Mouse (Mus musculus): ENCODE results near the gene Spag4. TPM values are rescaled to one million over a fixed set of nuclear protein-coding genes. Genes with fewer than 3 reads are reported as not detected.
"Not testable (repeated sequence)": the region's sequence is repeated elsewhere in the genome, so short reads cannot be mapped to it uniquely, and the experiment has no call there.

Gene Spag4
- polyA plus RNA-seq, 1 experiment: 5.9 TPM

DNA sequence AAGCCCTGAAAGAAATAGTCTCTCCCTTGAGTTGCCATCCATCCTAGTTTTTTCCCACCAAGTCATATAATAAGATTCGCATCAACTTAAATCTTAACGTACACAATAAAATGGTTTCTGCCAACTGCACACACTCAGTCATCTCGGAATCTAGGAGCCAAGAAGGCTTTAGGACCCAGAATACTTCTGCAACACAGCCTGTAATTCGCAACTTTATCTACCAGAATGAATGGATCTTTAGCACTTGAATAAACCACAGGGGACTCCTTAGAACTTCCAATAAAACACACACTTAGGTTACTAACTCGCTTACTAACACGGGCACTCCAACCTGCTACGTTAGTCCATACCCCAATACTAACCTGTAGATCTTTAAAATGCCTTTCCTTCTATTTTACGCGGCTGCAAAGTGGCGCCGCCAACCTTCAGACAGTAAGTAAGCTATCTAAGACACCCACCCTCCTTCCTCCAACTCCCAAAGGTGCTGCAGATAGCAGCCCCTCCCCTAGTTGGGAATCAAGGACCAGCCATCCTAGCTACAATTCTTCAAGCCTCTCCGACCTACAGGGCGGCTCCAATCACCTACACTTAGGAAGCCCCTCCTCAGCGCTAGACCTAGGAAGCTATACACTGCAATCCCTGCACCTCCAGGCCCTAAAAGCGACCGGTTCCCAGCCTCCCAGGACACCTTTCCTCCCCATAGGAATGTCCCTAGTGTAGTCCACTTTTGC, 45.8 kb downstream of the Spag4 start:
- DNase-seq (ENCODE audit: low read depth): no peak

- DNase-seq (ENCODE audit: low read depth): no peak
Measured at GRCm38 (mm10) chr2:156111358-156112079, 46.5 kb downstream of the Spag4 start, which contains the start of the genes Cpne1 and Rbm12. TSS of gene Cpne1 (minus strand) at chr2:156111965. TSS of gene Rbm12 (minus strand) at chr2:156111978.

GRCm38 (mm10) chr2:156112080-156112423, 47.1 kb downstream of the Spag4 start:
- not testable (repeated sequence) for DNase-seq (ENCODE audit: low read depth)

- DNase-seq (ENCODE audit: low read depth): no peak
Measured at GRCm38 (mm10) chr2:156119566-156119965, 54.6 kb downstream of the Spag4 start.

Other genes with a start within 250 kb of the Spag4 start
- gene BC029722, start 245.7 kb upstream of the Spag4 start, polyA plus RNA-seq (2012; rRNA removed): 55.2 and 65.8 TPM in 2 replicates
- 85.8 and 109 TPM in 2 replicates for gene Eif6, start 238.2 kb upstream of the Spag4 start, polyA plus RNA-seq (2012; rRNA removed)
- gene Fam83c, start 230.3 kb upstream of the Spag4 start, polyA plus RNA-seq (2012; rRNA removed): not detected in 2 replicates
- 31.7 and 36.7 TPM in 2 replicates for gene Uqcc1, start 134.9 kb upstream of the Spag4 start, polyA plus RNA-seq (2012; rRNA removed)
- gene Gm15557, start 124.4 kb upstream of the Spag4 start, polyA plus RNA-seq (2012; rRNA removed): not detected in 2 replicates
- 1.2 and 1.3 TPM in 2 replicates for gene Gdf5, start 119.8 kb upstream of the Spag4 start, polyA plus RNA-seq (2012; rRNA removed)
- gene Cep250, start 108.7 kb upstream of the Spag4 start, polyA plus RNA-seq (2012; rRNA removed): 15.1 and 18.4 TPM in 2 replicates
- gene 6430550D23Rik, start 57.2 kb upstream of the Spag4 start, polyA plus RNA-seq (2012; rRNA removed): 3.2 and 4.0 TPM in 2 replicates
- 341 and 349 TPM in 2 replicates for gene Ergic3, start 57.1 kb upstream of the Spag4 start, polyA plus RNA-seq (2012; rRNA removed)
- 4.6 and 6.2 TPM in 2 replicates for gene Fer1l4, start 12.2 kb upstream of the Spag4 start, polyA plus RNA-seq (2012; rRNA removed)
- 70.4 and 82.9 TPM in 2 replicates for gene Cpne1, start 46.8 kb downstream of the Spag4 start, polyA plus RNA-seq (2012; rRNA removed)
- gene Rbm12, start 46.8 kb downstream of the Spag4 start, polyA plus RNA-seq (2012; rRNA removed): 10.1 and 12.3 TPM in 2 replicates
- gene Gm28036, start 61.9 kb downstream of the Spag4 start, polyA plus RNA-seq (2012; rRNA removed): 3.5 and 5.1 TPM in 2 replicates
- 316 and 387 TPM in 2 replicates for gene Romo1, start 78.9 kb downstream of the Spag4 start, polyA plus RNA-seq (2012; rRNA removed)
- gene Nfs1, start 79.0 kb downstream of the Spag4 start, polyA plus RNA-seq (2012; rRNA removed): 47.1 and 54.8 TPM in 2 replicates
- 32.5 and 46.7 TPM in 2 replicates for gene Rbm39, start 115.1 kb downstream of the Spag4 start, polyA plus RNA-seq (2012; rRNA removed)
- 21.2 and 22.0 TPM in 2 replicates for gene Phf20, start 131.3 kb downstream of the Spag4 start, polyA plus RNA-seq (2012; rRNA removed)
- 1.3 and 2.1 TPM in 2 replicates for gene Cnbd2, start 247.1 kb downstream of the Spag4 start, polyA plus RNA-seq (2012; rRNA removed)
- 118 and 181 TPM in 2 replicates for gene Scand1, start 247.5 kb downstream of the Spag4 start, polyA plus RNA-seq (2012; rRNA removed)